17 mouse cellular contexts compared by ENCODE assay signal in genomic region chr8:84429014-84429413, GRCm38 (mm10). TPM values are rescaled to one million over a fixed set of nuclear protein-coding genes. Genes with fewer than 3 reads are reported as not detected.
"Had no signal": no experiment of that assay in that cellular context is flagged by ENCODE, and none has a peak within 500 bp of the region (broad histone marks: within the 10 kb centered on the region; RNA-seq: fewer than 3 reads in every experiment).

No protein-coding gene starts in this region.

- H3K36me3 ChIP-seq: lung, embryonic 15.5 days; midbrain, embryonic 15.5 days; stomach, embryonic 15.5 days had no signal

- H3K4me3 ChIP-seq: lung, embryonic 15.5 days; megakaryocyte, embryonic 14.5 days; midbrain, embryonic 13.5 days; midbrain, embryonic 15.5 days; neural tube, embryonic 12.5 days; stomach, embryonic 15.5 days had no signal

- H3K9ac ChIP-seq: liver, postnatal 0 days; lung, embryonic 15.5 days; midbrain, embryonic 13.5 days; midbrain, embryonic 15.5 days; neural tube, embryonic 12.5 days; stomach, embryonic 15.5 days had no signal

- H3K27me3 ChIP-seq: lung, embryonic 15.5 days; midbrain, embryonic 13.5 days; midbrain, embryonic 15.5 days; neural tube, embryonic 12.5 days; stomach, embryonic 15.5 days had no signal

- H3K4me1 ChIP-seq: lung, embryonic 15.5 days; midbrain, embryonic 15.5 days; neural tube, embryonic 12.5 days; stomach, embryonic 15.5 days had no signal

- H3K9me3 ChIP-seq: lung, embryonic 15.5 days; megakaryocyte, embryonic 14.5 days; midbrain, embryonic 13.5 days; midbrain, embryonic 15.5 days; neural tube, embryonic 12.5 days; stomach, embryonic 15.5 days had no signal

- H3K27ac ChIP-seq: lung, embryonic 15.5 days; macrophage; midbrain, embryonic 13.5 days; midbrain, embryonic 15.5 days; neural tube, embryonic 12.5 days; stomach, embryonic 15.5 days; stomach, postnatal 0 days had no signal

- DNase-seq: liver, postnatal 0 days; lung, adult 2 months; lung, postnatal 14 days; lung, postnatal 36 days; right cerebral cortex, postnatal 14 days; thymus, adult 2 months; thymus, postnatal 25 days; thymus, postnatal 4 days had no signal

RNA-seq across cellular contexts. Expression of gene Cacna1a, which starts 40.8 kb away (rescaled TPM):
- total RNA-seq: monocyte, adult 5-6 weeks had no signal
